Mouse (Mus musculus) forebrain, postnatal 0 days (tissue): Measurements from ENCODE around the gene Map2k5. TPM values are rescaled to one million over a fixed set of nuclear protein-coding genes. Genes with fewer than 3 reads are reported as not detected.
A peak's percentile ranks its signal among the peaks of the same experiment; 100 is the strongest.

Experiments
- ATAC-seq: fragments of 200-750 bp; cut with Nextera tagmentation; 2 replicates; pipeline ENCODE4 v1.8.0; 2017; ENCODE audit warnings: mild to moderate bottlenecking, moderate library complexity
- DNase-seq: peaks from one replicate; pipeline ENCODE4 v3.0.0-alpha.2; 2015
- H3K27ac ChIP-seq: fragments of 300-500 bp; sonication (generic); 2 replicates; pipeline ENCODE4 v1.5.1; 2014; ENCODE audit warnings: low read depth, mild to moderate bottlenecking, antibody characterized with exemption, low read length, moderate library complexity, mixed read lengths
- H3K27me3 ChIP-seq: fragments of 300-500 bp; sonication (generic); 2 replicates; pipeline ENCODE4 v1.6.1; 2014; ENCODE audit warnings: mild to moderate bottlenecking, low read length, mixed read lengths; ENCODE audit not compliant: insufficient read depth
- H3K36me3 ChIP-seq: fragments of 300-500 bp; sonication (generic); 2 replicates; pipeline ENCODE4 v1.6.1; 2014; ENCODE audit warnings: mild to moderate bottlenecking, moderate library complexity; ENCODE audit not compliant: insufficient read depth
- H3K4me1 ChIP-seq: fragments of 300-500 bp; sonication (generic); 2 replicates; pipeline ENCODE4 v1.6.1; 2014; ENCODE audit warnings: antibody characterized with exemption; ENCODE audit not compliant: insufficient read depth
- H3K4me2 ChIP-seq: fragments of 300-500 bp; sonication (generic); 2 replicates; pipeline ENCODE4 v1.6.1; 2014; ENCODE audit warnings: low read depth, mild to moderate bottlenecking, moderate library complexity
- H3K4me3 ChIP-seq: fragments of 300-500 bp; sonication (generic); 2 replicates; pipeline ENCODE4 v1.5.1; 2014; ENCODE audit warnings: low read depth, low read length, mixed read lengths
- H3K9ac ChIP-seq: fragments of 300-500 bp; sonication (generic); 2 replicates; pipeline ENCODE4 v1.6.1; 2014; ENCODE audit warnings: mild to moderate bottlenecking
- H3K9me3 ChIP-seq: fragments of 300-500 bp; sonication (generic); 2 replicates; pipeline ENCODE4 v1.6.1; 2016; ENCODE audit warnings: low read length
- CTCF ChIP-seq: sonication (generic); IDR thresholded peaks from 2 replicates; pipeline ENCODE4 v1.5.1; 2016; ENCODE audit warnings: antibody characterized with exemption, control low read depth, low read depth
- WGBS: fragments of 180-500 bp; shearing (Covaris S2); extraction: QIAGEN DNeasy Blood & Tissue Kit; methylation state at CpG from one replicate; pipeline ENCODE4 v1.1.7; 2014; 5-methylcytosine and 5-hydroxymethylcytosine counted together
- polyA plus RNA-seq: library from polyadenylated mRNA; unstranded; fragments of >200 nt; fragmentation: Nextera tagmentation; extraction: Ambion mirVana; gene quantifications from 2 replicates; pipeline ENCODE4 v1.2.1, GENCODE M21; 2015
- total RNA-seq: library from RNA; depleted of rRNA; stranded (reverse); fragments of >200 nt; gene quantifications from 2 replicates; pipeline ENCODE4 v1.2.3, GENCODE M21; 2014; rRNA removed

Gene Map2k5
- total RNA-seq (16.4 and 21.1 TPM in 2 replicates), polyA plus RNA-seq (33.1 and 37.7 TPM in 2 replicates)

- Histone ChIP-seq H3K9me3 (no peaks in the 10 kb centered on the region), H3K27me3 (no peaks in the 10 kb centered on the region), H3K4me2 (peak within 1 kb of the TSS; percentile 93), H3K36me3 (no peaks in the 10 kb centered on the region), H3K4me1 (peaks cover 19% of the 10 kb centered on the region), H3K4me3 (peak within 1 kb of the TSS; percentile 89), H3K9ac (peak within 1 kb of the TSS; percentile 95), H3K27ac (peak within 1 kb of the TSS; percentile 81)
- no peak for TF ChIP-seq CTCF
- 2% methylated on average over 58 of the region's 58 CpGs for WGBS
- ATAC-seq, result peak; percentile 98
- DNase-seq, result peak; percentile 93
These were observed at the start of gene Map2k5 for GRCm38 (mm10) chr9:63377270-63378142. TSS of gene Map2k5 (minus strand) at chr9:63377902.

GRCm38 (mm10) chr9:63421096-63421736 is 43.5 kb upstream of the Map2k5 start:
- no peaks in the 10 kb centered on the region for H3K36me3 ChIP-seq
- no peak overlapping the region for H3K4me2 ChIP-seq
- H3K27me3 ChIP-seq, result no peaks in the 10 kb centered on the region
- no peak overlapping the region for H3K9ac ChIP-seq
- no peak overlapping the region for H3K4me3 ChIP-seq
- WGBS, result 66% methylated on average over 9 of the region's 9 CpGs
- peak; percentile 58 for TF ChIP-seq CTCF
- H3K27ac ChIP-seq, result no peak overlapping the region
- DNase-seq, result peak; percentile 33
- H3K9me3 ChIP-seq, result no peaks in the 10 kb centered on the region
- no peaks in the 10 kb centered on the region for H3K4me1 ChIP-seq
- ATAC-seq, result no peak

- no peaks in the 10 kb centered on the region for H3K4me1 ChIP-seq
- ATAC-seq, result no peak
- no peak for TF ChIP-seq CTCF
- no peaks in the 10 kb centered on the region for H3K36me3 ChIP-seq
- H3K9me3 ChIP-seq, result no peaks in the 10 kb centered on the region
- no peaks in the 10 kb centered on the region for H3K27me3 ChIP-seq
- H3K9ac ChIP-seq, result no peak overlapping the region
- H3K27ac ChIP-seq, result no peak overlapping the region
- no peak overlapping the region for H3K4me3 ChIP-seq
- H3K4me2 ChIP-seq, result no peak overlapping the region
- 12% methylated on average over 6 of the region's 6 CpGs for WGBS
- DNase-seq, result no peak
These were observed 42.7 kb upstream of the Map2k5 start for GRCm38 (mm10) chr9:63420396-63420795.

- ATAC-seq (no peak), DNase-seq (no peak)
- no peaks in the 10 kb centered on the region for H3K9me3 ChIP-seq
- peaks cover 8% of the 10 kb centered on the region; the same call in 1 of the 2 replicates for H3K4me1 ChIP-seq
- WGBS, result 94% methylated on average over 1 of the region's 1 CpGs
- no peaks in the 10 kb centered on the region for H3K36me3 ChIP-seq
- no peak overlapping the region for H3K4me2 ChIP-seq
- TF ChIP-seq CTCF, result no peak
- no peaks in the 10 kb centered on the region for H3K27me3 ChIP-seq
- no peak overlapping the region for H3K4me3 ChIP-seq
- no peak overlapping the region for H3K27ac ChIP-seq
- H3K9ac ChIP-seq, result no peak overlapping the region
These were observed 22.5 kb upstream of the Map2k5 start for GRCm38 (mm10) chr9:63400176-63400575.

GRCm38 (mm10) chr9:63399463-63399815 is 21.7 kb upstream of the Map2k5 start:
- DNase-seq, result no peak
- peak overlapping the region; percentile 94 for H3K4me3 ChIP-seq
- H3K4me2 ChIP-seq, result peak overlapping the region; percentile 97
- 6% methylated on average over 8 of the region's 8 CpGs for WGBS
- no peaks in the 10 kb centered on the region for H3K36me3 ChIP-seq
- ATAC-seq, result no peak
- H3K9ac ChIP-seq, result peak overlapping the region; percentile 90
- H3K9me3 ChIP-seq, result no peaks in the 10 kb centered on the region
- TF ChIP-seq CTCF, result no peak
- no peaks in the 10 kb centered on the region for H3K27me3 ChIP-seq
- peaks cover 8% of the 10 kb centered on the region; the same call in 1 of the 2 replicates for H3K4me1 ChIP-seq
- H3K27ac ChIP-seq, result no peak overlapping the region

GRCm38 (mm10) chr9:63398611-63399462 is 21.1 kb upstream of the Map2k5 start, which contains the start of gene 2300009A05Rik:
TSS of gene 2300009A05Rik (minus strand) at chr9:63399246.
- TF ChIP-seq CTCF, result peak; percentile 12; the same call in 1 of the 2 replicates
- peak; percentile 98 for ATAC-seq
- 2% methylated on average over 71 of the region's 74 CpGs for WGBS
- peaks cover 8% of the 10 kb centered on the region; the same call in 1 of the 2 replicates for H3K4me1 ChIP-seq
- DNase-seq, result peak; percentile 94
- no peaks in the 10 kb centered on the region for H3K27me3 ChIP-seq
- H3K36me3 ChIP-seq, result no peaks in the 10 kb centered on the region
- peak within 1 kb of the TSS; percentile 94 for H3K4me3 ChIP-seq
- H3K9ac ChIP-seq, result peak within 1 kb of the TSS; percentile 90
- H3K9me3 ChIP-seq, result no peaks in the 10 kb centered on the region
- H3K27ac ChIP-seq, result peak within 1 kb of the TSS; percentile 64
- H3K4me2 ChIP-seq, result peak within 1 kb of the TSS; percentile 97
